18 mouse cellular contexts compared by ENCODE assay signal in genomic region chr16:90534591-90534990, GRCm38 (mm10).
DNase-seq lines count a peak whose midpoint lies in the region; ATAC-seq and TF ChIP-seq lines count a peak whose summit lies in the region.
"Had no signal": no experiment of that assay in that cellular context is flagged by ENCODE, and none has a peak within 500 bp of the region (broad histone marks: within the 10 kb centered on the region; RNA-seq: fewer than 3 reads in every experiment).

No protein-coding gene starts in this region.

- H3K27me3 ChIP-seq in lung, embryonic 16.5 days (ENCODE audit: control insufficient read depth, insufficient read depth, low read depth, low read length) = no peaks in the 10 kb centered on the region
- no peaks in the 10 kb centered on the region for H3K27me3 ChIP-seq in lung, postnatal 0 days (replicated peaks; ENCODE audit: insufficient read depth, low read length)
- H3K27me3 ChIP-seq: hindbrain, embryonic 15.5 days had no signal

- no peak overlapping the region for H3K27ac ChIP-seq in lung, embryonic 16.5 days (ENCODE audit: low read length)
- H3K27ac ChIP-seq in lung, postnatal 0 days (ENCODE audit: low read length) = no peak overlapping the region
- H3K27ac ChIP-seq: heart, embryonic 13.5 days; hindbrain, embryonic 15.5 days had no signal

- no peak for TF ChIP-seq EP300 in lung, postnatal 0 days (IDR thresholded peaks at IDR 0.05)

- H3K4me1 ChIP-seq in lung, embryonic 16.5 days (replicated peaks; ENCODE audit: control insufficient read depth, insufficient read depth, low read length) = peaks cover 11% of the 10 kb centered on the region
- 0 out of 2 replicates have a peak, but pooled peaks cover 5% of the 10 kb centered on the region for H3K4me1 ChIP-seq in lung, postnatal 0 days (ENCODE audit: insufficient read depth, low read depth, low read length)
- H3K4me1 ChIP-seq: heart, embryonic 13.5 days; hindbrain, embryonic 15.5 days had no signal

- no peak for TF ChIP-seq CTCF in lung, postnatal 0 days (IDR thresholded peaks at IDR 0.05)

- H3K4me3 ChIP-seq in lung, embryonic 16.5 days (ENCODE audit: low read length) = no peak overlapping the region
- H3K4me3 ChIP-seq in lung, postnatal 0 days (ENCODE audit: low read depth, low read length) = no peak overlapping the region
- H3K4me3 ChIP-seq: embryonic facial prominence, embryonic 10.5 days; heart, embryonic 13.5 days; hindbrain, embryonic 15.5 days had no signal

- no peaks in the 10 kb centered on the region for H3K36me3 ChIP-seq in lung, embryonic 16.5 days (ENCODE audit: control insufficient read depth, insufficient read depth, low read length)
- H3K36me3 ChIP-seq in lung, postnatal 0 days (ENCODE audit: insufficient read depth, low read length) = no peaks in the 10 kb centered on the region
- H3K36me3 ChIP-seq: embryonic facial prominence, embryonic 10.5 days; heart, embryonic 13.5 days; hindbrain, embryonic 15.5 days had no signal

- no peak overlapping the region for H3K4me2 ChIP-seq in lung, embryonic 16.5 days (ENCODE audit: low read depth, low read length)
- no peak overlapping the region for H3K4me2 ChIP-seq in lung, postnatal 0 days (replicated peaks; ENCODE audit: low read depth, low read length)
- H3K4me2 ChIP-seq: heart, embryonic 13.5 days; hindbrain, embryonic 15.5 days had no signal

- WGBS in lung, embryonic 16.5 days = 41% methylated on average over 8 of the region's 8 CpGs
- WGBS in lung, postnatal 0 days = 51% methylated on average over 8 of the region's 8 CpGs

- no peak overlapping the region for H3K9ac ChIP-seq in lung, embryonic 16.5 days (ENCODE audit: low read length)
- H3K9ac ChIP-seq in lung, postnatal 0 days (replicated peaks; ENCODE audit: low read depth) = no peak overlapping the region
- H3K9ac ChIP-seq: heart, embryonic 13.5 days; hindbrain, embryonic 15.5 days had no signal

- no peak for DNase-seq in lung, postnatal 0 days (ENCODE audit: low spot score)
- DNase-seq in R1 (ENCODE audit: low read depth, low spot score) = peak; percentile 60
- DNase-seq in adrenal gland, adult 2 months = peak; percentile 55
- DNase-seq in adrenal gland, postnatal 36 days = peak; percentile 44 to 62
- DNase-seq in embryo, embryonic 9.5 days (ENCODE audit: extremely low spot score) = no peak
- no peak for DNase-seq in retina, embryonic 14.5 days (ENCODE audit: low spot score)
- DNase-seq: cerebellum, adult 11-12 months; cerebellum, adult 9-10 months; cerebellum, postnatal 36 days; gastrocnemius, postnatal 36 days; heart, adult 11 months; heart, postnatal 36 days had no signal

- peak; percentile 29; the same call in 1 of the 2 replicates for ATAC-seq in lung, embryonic 16.5 days (ENCODE audit: low read depth)
- no peak for ATAC-seq in lung, postnatal 0 days
- ATAC-seq: forebrain, embryonic 14.5 days; intestine, embryonic 16.5 days had no signal

- H3K9me3 ChIP-seq in lung, embryonic 16.5 days (ENCODE audit: control insufficient read depth, low read length) = no peaks in the 10 kb centered on the region
- H3K9me3 ChIP-seq in lung, postnatal 0 days (ENCODE audit: low read length) = no peaks in the 10 kb centered on the region
- H3K9me3 ChIP-seq: hindbrain, embryonic 15.5 days had no signal

Comparison
In these comparisons a context has a peak if more than half of its experiments do, and no peak if none do; other contexts are left out.
1. DNase-seq: peak in R1 (single experiment), adrenal gland, adult 2 months (single experiment) and adrenal gland, postnatal 36 days (2 of 2); none in lung, postnatal 0 days (single experiment), embryo, embryonic 9.5 days (single experiment) and retina, embryonic 14.5 days (single experiment).